In genomic region chr16:18413032-18413816, GRCm38 (mm10) we compare ENCODE assay signal across 13 mouse cellular contexts. TPM values are rescaled to one million over a fixed set of nuclear protein-coding genes. Genes with fewer than 3 reads are reported as not detected.
DNase-seq lines count a peak whose midpoint lies in the region; ATAC-seq and TF ChIP-seq lines count a peak whose summit lies in the region.
"Had no signal": no experiment of that assay in that cellular context is flagged by ENCODE, and none has a peak within 500 bp of the region (broad histone marks: within the 10 kb centered on the region; RNA-seq: fewer than 3 reads in every experiment).

No protein-coding gene starts in this region.

- 20% methylated on average over 7 of the region's 7 CpGs for WGBS in liver, adult 2 months
- WGBS in bone marrow, adult 2 months, result 46% methylated on average over 7 of the region's 7 CpGs
- 89% methylated on average over 7 of the region's 7 CpGs for WGBS in forebrain, embryonic 11.5 days

- no peaks in the 10 kb centered on the region for H3K9me3 ChIP-seq in CH12.LX (replicated peaks; ENCODE audit: low read length)
- no peaks in the 10 kb centered on the region for H3K9me3 ChIP-seq in forebrain, embryonic 11.5 days (ENCODE audit: control insufficient read depth, low read length)
- H3K9me3 ChIP-seq: hindbrain, embryonic 10.5 days; midbrain, embryonic 13.5 days had no signal

- H3K79me2 ChIP-seq in liver, adult 2 months (ENCODE audit: control insufficient read depth, insufficient read depth, low read length), result peaks cover 3% of the 10 kb centered on the region; the same call in 1 of the 2 replicates
- H3K79me2 ChIP-seq in CH12.LX (replicated peaks; ENCODE audit: control insufficient read depth, extremely low read depth, insufficient read depth, poor library complexity, severe bottlenecking), result no peaks in the 10 kb centered on the region

- TF ChIP-seq RAD21 in CH12.LX (IDR thresholded peaks at IDR 0.05; ENCODE audit: low read depth, low read length), result no peak

- H3K4me1 ChIP-seq in liver, adult 2 months (ENCODE audit: control insufficient read depth, insufficient read depth, low read length), result peaks cover 48% of the 10 kb centered on the region
- H3K4me1 ChIP-seq in CH12.LX (ENCODE audit: control insufficient read depth in 1 of 2, insufficient read depth in 2 of 2), result peaks cover 3 to 36% of the 10 kb centered on the region in 2 experiments; a peak in 2 of 4 replicates
- H3K4me1 ChIP-seq in bone marrow, adult 2 months (ENCODE audit: control insufficient read depth, insufficient read depth, low read length), result peaks cover 15% of the 10 kb centered on the region
- H3K4me1 ChIP-seq in forebrain, embryonic 11.5 days (replicated peaks; ENCODE audit: control insufficient read depth, insufficient read depth, low read length), result peaks cover 6% of the 10 kb centered on the region; the same call in 1 of the 2 replicates

- H3K27ac ChIP-seq in liver, adult 2 months (replicated peaks; ENCODE audit: insufficient read depth, low read depth, low read length), result peak overlapping the region; percentile 99
- no peak overlapping the region for H3K27ac ChIP-seq in CH12.LX (ENCODE audit: insufficient read depth, low read depth)
- peak overlapping the region; percentile 11; the same call in 1 of the 2 replicates for H3K27ac ChIP-seq in bone marrow, adult 2 months (ENCODE audit: control insufficient read depth, insufficient read depth, low read depth, low read length, poor library complexity)
- no peak overlapping the region for H3K27ac ChIP-seq in forebrain, embryonic 11.5 days (ENCODE audit: low read depth, low read length)
- H3K27ac ChIP-seq: hindbrain, embryonic 10.5 days; midbrain, embryonic 13.5 days had no signal

- no peaks in the 10 kb centered on the region for H3K27me3 ChIP-seq in liver, adult 2 months (ENCODE audit: control insufficient read depth, insufficient read depth, low read length)
- H3K27me3 ChIP-seq in CH12.LX (replicated peaks), result no peaks in the 10 kb centered on the region
- H3K27me3 ChIP-seq in forebrain, embryonic 11.5 days (ENCODE audit: control insufficient read depth, insufficient read depth, low read length), result no peaks in the 10 kb centered on the region
- H3K27me3 ChIP-seq: midbrain, embryonic 13.5 days had no signal

- ATAC-seq in megakaryocyte, adult 5-6 weeks (ENCODE audit: poor library complexity, severe bottlenecking), result peak; percentile 74
- no peak for ATAC-seq in forebrain, embryonic 11.5 days (replicated peaks; ENCODE audit: low FRiP score)
- ATAC-seq: activated CD4-positive, CD25-positive, alpha-beta regulatory T cell, adult 4 months; midbrain, embryonic 13.5 days had no signal

- peak overlapping the region; percentile 87 for H3K9ac ChIP-seq in liver, adult 2 months (ENCODE audit: low read depth, low read length)
- no peak overlapping the region for H3K9ac ChIP-seq in CH12.LX (ENCODE audit: insufficient read depth, low read depth)
- H3K9ac ChIP-seq in forebrain, embryonic 11.5 days (ENCODE audit: low read length), result no peak overlapping the region
- H3K9ac ChIP-seq: midbrain, embryonic 13.5 days had no signal

- peaks cover 15% of the 10 kb centered on the region for H3K36me3 ChIP-seq in liver, adult 2 months (ENCODE audit: control insufficient read depth, insufficient read depth, low read length)
- H3K36me3 ChIP-seq in CH12.LX (replicated peaks in 1 of 2; ENCODE audit: control insufficient read depth in 1 of 2, insufficient read depth in 1 of 2, low read length in 1 of 2), result peaks cover 49 to 90% of the 10 kb centered on the region in 2 experiments
- no peaks in the 10 kb centered on the region for H3K36me3 ChIP-seq in forebrain, embryonic 11.5 days (ENCODE audit: control insufficient read depth, insufficient read depth, low read length)

- dilution Hi-C loops in CH12.LX (cut with MboI; ENCODE audit: extremely low pct_ligation_motif_present, extremely low pct_unique_long_range_greater_than_20kb, low sequenced_read_pairs), result no loop called here

- H3K4me3 ChIP-seq in liver, adult 2 months (ENCODE audit: insufficient read depth, low read depth, low read length), result peak overlapping the region; percentile 12
- H3K4me3 ChIP-seq in CH12.LX (replicated peaks in 1 of 3; ENCODE audit: low read depth in 2 of 3, low read length in 2 of 3, poor library complexity in 1 of 3), result no peak overlapping the region
- no peak overlapping the region for H3K4me3 ChIP-seq in bone marrow, adult 2 months (replicated peaks; ENCODE audit: control insufficient read depth, low read depth, low read length)
- H3K4me3 ChIP-seq in forebrain, embryonic 11.5 days (ENCODE audit: low read depth, low read length), result no peak overlapping the region
- H3K4me3 ChIP-seq: hindbrain, embryonic 10.5 days; midbrain, embryonic 13.5 days had no signal

- peak; percentile 31; the same call in 1 of the 2 replicates for TF ChIP-seq EP300 in CH12.LX (IDR thresholded peaks at IDR 0.05; ENCODE audit: low read length)

- TF ChIP-seq CTCF in liver, adult 2 months (IDR thresholded peaks at IDR 0.05; ENCODE audit: low read depth, low read length), result no peak
- TF ChIP-seq CTCF in CH12.LX (conservative IDR thresholded peaks at IDR 0.05 in 1 of 2, IDR thresholded peaks at IDR 0.05 in 1 of 2; ENCODE audit: low read depth in 2 of 2, low read length in 2 of 2), result no peak
- no peak for TF ChIP-seq CTCF in bone marrow, adult 2 months (IDR thresholded peaks at IDR 0.05; ENCODE audit: control insufficient read depth, insufficient read depth, low read length)

- H3K4me2 ChIP-seq in CH12.LX (ENCODE audit: insufficient read depth, low read depth, poor library complexity, severe bottlenecking), result no peak overlapping the region
- H3K4me2 ChIP-seq in forebrain, embryonic 11.5 days (ENCODE audit: low read depth, low read length, severe bottlenecking), result no peak overlapping the region
- H3K4me2 ChIP-seq: midbrain, embryonic 13.5 days had no signal

- TF ChIP-seq POLR2A in liver, adult 2 months (IDR thresholded peaks at IDR 0.05; ENCODE audit: extremely low read depth, insufficient read depth, low read length), result 0 out of 2 replicates have a peak, but pooled peaks have one; percentile 54
- TF ChIP-seq POLR2A in CH12.LX (IDR thresholded peaks at IDR 0.05; ENCODE audit: low read depth, low read length), result no peak
- TF ChIP-seq POLR2A in bone marrow, adult 2 months (IDR thresholded peaks at IDR 0.05; ENCODE audit: borderline replicate concordance, control insufficient read depth, low read depth, low read length), result no peak

- in situ Hi-C loops in CH12.LX (cut with MboI; ENCODE audit: low pct_ligation_motif_present, low pct_unique_long_range_greater_than_20kb, low sequenced_read_pairs), result no loop called here

- peak; percentile 84 for DNase-seq in liver, adult 2 months (ENCODE audit: extremely low read depth, low read depth, low spot score)
- DNase-seq in liver (no peak), CH12.LX (ENCODE audit: extremely low read depth) (no peak)
- DNase-seq in left cerebral cortex, adult 11 months (ENCODE audit: low spot score), result no peak
- no peak for DNase-seq in forebrain, embryonic 11.5 days (ENCODE audit: low spot score)
- DNase-seq: kidney, adult 11 months; lung, adult 18-20 months; right cerebral cortex, postnatal 25 days had no signal

TF ChIP-seq in CH12.LX, 34 proteins besides CTCF, POLR2A, EP300 and RAD21:
- TF ChIP-seq ELF1 (IDR thresholded peaks at IDR 0.05; ENCODE audit: low read depth, low read length), result no peak
- TF ChIP-seq USF2 (conservative IDR thresholded peaks at IDR 0.05; ENCODE audit: low read depth, low read length), result no peak
- no peak for TF ChIP-seq ZMIZ1 (IDR thresholded peaks at IDR 0.05; ENCODE audit: low read depth, low read length)
- TF ChIP-seq KAT2A (IDR thresholded peaks at IDR 0.05; ENCODE audit: insufficient replicate concordance, low read length), result no peak
- TF ChIP-seq CHD1 (IDR thresholded peaks at IDR 0.05; ENCODE audit: low read depth, low read length), result no peak
- TF ChIP-seq JUN (IDR thresholded peaks at IDR 0.05; ENCODE audit: insufficient read depth, low read depth, low read length), result no peak
- no peak for TF ChIP-seq GABPA (IDR thresholded peaks at IDR 0.05; ENCODE audit: insufficient replicate concordance, low read depth, low read length)

RNA-seq across cellular contexts. Expression of gene Txnrd2, which starts 13.0 kb away (rescaled TPM):
- 23.9 and 30.9 TPM in 2 replicates for total RNA-seq in liver, adult 2 months (2014; rRNA removed)
- 39.1 and 46.6 TPM in 2 replicates for polyA plus RNA-seq in liver, adult 2 months (2012; rRNA removed)
- total RNA-seq in CH12.LX (2012; rRNA removed), result 19.4 and 22.0 TPM in 2 replicates
- 14.6 and 15.1 TPM in 2 replicates for total RNA-seq in CH12.LX (2014; rRNA removed)
- 24.1 and 32.2 TPM in 2 replicates for polyA plus RNA-seq in CH12.LX (2012; ENCODE audit: insufficient read length, low read depth)
- polyA plus RNA-seq in bone marrow, adult 2 months (2011; ENCODE audit: insufficient read depth, insufficient read length, low replicate concordance, missing spikeins), result 66.6 and 86.0 TPM in 2 replicates
- 10.3 and 11.8 TPM in 2 replicates for total RNA-seq in megakaryocyte, adult 5-6 weeks (2015)
- total RNA-seq in megakaryocyte, adult 5-6 weeks (2017), result 7.0 and 9.3 TPM in 2 replicates
- polyA plus RNA-seq in forebrain, embryonic 11.5 days (2014; fragmentation: Nextera tagmentation; extraction: Ambion mirVana), result 24.8 and 26.7 TPM in 2 replicates

RNA-seq across cellular contexts. Expression of gene Comt, which starts 13.4 kb away (rescaled TPM):
- total RNA-seq in liver, adult 2 months (2014; rRNA removed), result 474 and 538 TPM in 2 replicates
- polyA plus RNA-seq in liver, adult 2 months (2012; rRNA removed), result 779 and 1,223 TPM in 2 replicates
- 81.3 and 84.8 TPM in 2 replicates for total RNA-seq in CH12.LX (2012; rRNA removed)
- 91.6 and 98.9 TPM in 2 replicates for total RNA-seq in CH12.LX (2014; rRNA removed)
- polyA plus RNA-seq in CH12.LX (2012; ENCODE audit: insufficient read length, low read depth), result 69.7 and 74.0 TPM in 2 replicates
- polyA plus RNA-seq in bone marrow, adult 2 months (2011; ENCODE audit: insufficient read depth, insufficient read length, low replicate concordance, missing spikeins), result 40.6 and 53.8 TPM in 2 replicates
- total RNA-seq in megakaryocyte, adult 5-6 weeks (2015), result 37.8 and 40.8 TPM in 2 replicates
- 40.1 and 43.8 TPM in 2 replicates for total RNA-seq in megakaryocyte, adult 5-6 weeks (2017)
- polyA plus RNA-seq in forebrain, embryonic 11.5 days (2014; fragmentation: Nextera tagmentation; extraction: Ambion mirVana), result 53.6 and 55.2 TPM in 2 replicates

Comparison
In these comparisons a context has a peak if more than half of its experiments do, and no peak if none do; other contexts are left out.
1. H3K27ac ChIP-seq: peak in liver, adult 2 months (single experiment) and bone marrow, adult 2 months (single experiment); none in CH12.LX (single experiment) and forebrain, embryonic 11.5 days (single experiment).
2. RNA of gene Comt, which starts 13.4 kb away (polyA plus RNA-seq): 779 to 1,223 TPM in liver, adult 2 months; 69.7 to 74.0 TPM in CH12.LX, 40.6 to 53.8 TPM in bone marrow, adult 2 months and 53.6 to 55.2 TPM in forebrain, embryonic 11.5 days; every median in the first group is over 10 times any median in the second.